Mouse (Mus musculus): ENCODE measurements around the gene H2al3.

H2al3 gene

DNA sequence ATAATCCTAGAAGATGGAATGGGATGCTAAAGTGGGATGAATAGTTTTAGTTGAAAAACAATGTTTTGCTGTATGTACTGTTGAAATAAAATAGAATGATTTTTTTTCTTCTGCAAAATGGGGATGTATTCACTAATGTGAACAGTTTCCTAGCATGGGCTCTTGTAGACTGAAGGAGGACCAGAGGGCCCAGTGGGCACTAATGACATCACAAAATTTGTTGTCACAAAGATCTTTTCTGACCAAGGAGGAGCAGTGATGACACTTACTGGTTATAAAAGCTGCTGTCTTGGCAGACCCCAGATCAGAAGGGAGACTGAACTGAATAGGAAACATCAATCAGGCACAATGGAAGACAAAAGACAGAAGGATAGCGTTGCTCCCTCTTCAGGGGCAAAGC, at the start of gene H2al3:
TSS of gene H2al3 (plus strand) at position 301 of the 400 bp plus-strand sequence.
- no peak for DNase-seq (ENCODE audit: inconsistent age in 2 of 2, low spot score in 1 of 2)

- DNase-seq (ENCODE audit: inconsistent age in 2 of 2, low spot score in 1 of 2), result no peak
These were observed 39.4 kb upstream of the H2al3 start for GRCm38 (mm10) chrX:9810101-9810500.

GRCm38 (mm10) chrX:9812469-9812868, 37.0 kb upstream of the H2al3 start:
- no peak for DNase-seq (ENCODE audit: inconsistent age in 2 of 2, low spot score in 1 of 2)

- DNase-seq (ENCODE audit: inconsistent age in 2 of 2, low spot score in 1 of 2), result no peak
These were observed 14.7 kb upstream of the H2al3 start for GRCm38 (mm10) chrX:9834779-9835178.

GRCm38 (mm10) chrX:9846628-9847027, 2.9 kb upstream of the H2al3 start, which contains the start of gene Hypm:
Gene Hypm (plus strand): TSS chrX:9846928.
- no peak for DNase-seq (ENCODE audit: inconsistent age in 2 of 2, low spot score in 1 of 2)

- DNase-seq (ENCODE audit: inconsistent age in 2 of 2, low spot score in 1 of 2), result no peak
These were observed 12.4 kb downstream of the H2al3 start for GRCm38 (mm10) chrX:9861859-9862258.

DNA sequence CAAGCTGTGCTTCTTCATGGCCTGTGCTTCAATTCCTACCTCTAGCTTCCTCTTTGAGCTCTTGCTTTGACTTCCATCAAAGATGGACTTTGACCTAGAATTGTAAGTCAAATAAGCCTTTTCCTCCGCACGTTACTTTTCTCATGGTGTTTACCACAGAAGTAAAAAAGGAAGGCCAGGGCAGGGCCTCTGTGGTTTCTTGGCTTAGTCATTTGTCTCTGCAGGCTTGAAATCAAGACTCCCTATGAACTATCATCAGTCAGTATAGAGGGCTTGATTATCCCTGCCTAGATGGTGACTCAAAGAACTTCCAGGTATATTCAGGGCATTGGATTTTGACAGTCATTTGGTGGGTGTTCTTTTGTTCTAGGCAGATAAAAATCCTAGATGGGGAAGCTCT, 26.0 kb downstream of the H2al3 start:
- DNase-seq (ENCODE audit: inconsistent age in 2 of 2, low spot score in 1 of 2), result no peak

DNA sequence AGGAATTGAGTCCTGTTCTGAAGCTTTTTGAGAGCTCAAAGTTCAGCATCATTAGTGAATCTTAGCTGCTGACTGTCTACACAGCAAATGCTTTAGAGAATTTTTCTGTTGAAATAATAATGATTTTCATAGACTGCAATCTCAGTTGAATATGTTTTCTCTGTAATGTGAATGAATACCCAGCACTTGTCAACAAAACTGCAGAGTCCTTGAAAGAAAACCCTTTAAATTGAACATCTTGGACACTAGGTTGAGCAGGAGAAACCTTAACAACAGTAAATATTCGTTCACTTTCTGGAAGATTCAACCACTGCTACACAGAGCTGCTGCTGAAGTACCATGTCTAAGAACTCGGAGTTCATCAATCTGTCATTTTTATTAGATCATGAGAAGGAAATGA, 35.8 kb downstream of the H2al3 start, which contains the start of gene Sytl5:
TSS of gene Sytl5 (plus strand) at position 301 of the 400 bp plus-strand sequence.
- no peak for DNase-seq (ENCODE audit: inconsistent age in 2 of 2, low spot score in 1 of 2)

Measured in adrenal gland, adult (tissue).